15 mouse cellular contexts compared by ENCODE assay signal in genomic region chr11:54174877-54175276, GRCm38 (mm10).
"Had no signal": no experiment of that assay in that cellular context is flagged by ENCODE, and none has a peak within 500 bp of the region (broad histone marks: within the 10 kb centered on the region; RNA-seq: fewer than 3 reads in every experiment).

No protein-coding gene starts in this region.

- H3K4me3 ChIP-seq: intestine, embryonic 15.5 days; layer of hippocampus, adult 2 months; limb, embryonic 10.5 days; liver, embryonic 15.5 days; megakaryocyte, embryonic 14.5 days; neural tube, embryonic 12.5 days had no signal

- H3K9me3 ChIP-seq: intestine, embryonic 15.5 days; limb, embryonic 10.5 days; liver, embryonic 15.5 days; neural tube, embryonic 12.5 days had no signal

- H3K27me3 ChIP-seq: intestine, embryonic 15.5 days; liver, embryonic 15.5 days; neural tube, embryonic 12.5 days had no signal

- ATAC-seq: intestine, embryonic 15.5 days had no signal

- H3K4me2 ChIP-seq: intestine, embryonic 15.5 days; liver, embryonic 11.5 days; liver, embryonic 15.5 days; midbrain, embryonic 11.5 days; neural tube, embryonic 12.5 days had no signal

- H3K36me3 ChIP-seq: intestine, embryonic 15.5 days; limb, embryonic 10.5 days; liver, embryonic 15.5 days; neural tube, embryonic 12.5 days had no signal

- H3K4me1 ChIP-seq: intestine, embryonic 15.5 days; limb, embryonic 10.5 days; liver, embryonic 15.5 days; megakaryocyte, embryonic 14.5 days; neural tube, embryonic 12.5 days had no signal

- DNase-seq: kidney, adult 18-20 months; kidney, postnatal 10 days; kidney, postnatal 4 days; lung, adult 2 months; thymus, postnatal 4 days had no signal

- H3K9ac ChIP-seq: intestine, embryonic 15.5 days; liver, embryonic 15.5 days; neural tube, embryonic 12.5 days had no signal

- H3K27ac ChIP-seq: intestine, embryonic 15.5 days; layer of hippocampus, adult 2 months; limb, embryonic 10.5 days; liver, embryonic 15.5 days; macrophage; neural tube, embryonic 12.5 days; stomach, postnatal 0 days had no signal
